Mouse (Mus musculus): ENCODE data around the gene Slc35c2. TPM values are rescaled to one million over a fixed set of nuclear protein-coding genes. Genes with fewer than 3 reads are reported as not detected.
A peak's percentile ranks its signal among the peaks of the same experiment; 100 is the strongest.

Slc35c2 gene
- polyA plus RNA-seq, 1 experiment = 46.5 TPM

DNA sequence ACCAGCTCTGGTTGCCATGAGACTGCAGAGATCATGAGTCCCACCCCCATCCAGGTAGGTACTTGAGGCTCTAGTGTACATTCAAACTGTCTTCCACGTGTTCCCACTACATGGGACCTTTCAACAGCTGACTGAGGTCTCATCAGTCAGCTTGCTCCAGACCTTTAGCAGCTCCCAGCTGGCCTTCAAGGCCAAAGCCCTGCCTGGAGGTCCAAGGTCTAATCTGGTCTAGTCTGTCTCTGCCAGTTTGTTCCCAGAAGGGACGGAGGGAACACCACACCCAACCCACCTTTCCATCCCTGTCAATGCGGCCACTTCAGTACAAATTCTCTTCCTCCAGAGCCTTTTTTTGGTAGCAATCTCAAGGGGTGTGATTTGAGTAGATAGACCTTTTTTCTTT lies 4.0 kb downstream of the Slc35c2 start:
- H3K79me2 ChIP-seq (ENCODE audit: control insufficient read depth, insufficient read depth) = no peaks in the 10 kb centered on the region
- H3K27me3 ChIP-seq (ENCODE audit: control insufficient read depth, insufficient read depth, insufficient read length) = no peaks in the 10 kb centered on the region
- H3K79me3 ChIP-seq (ENCODE audit: low read depth) = no peaks in the 10 kb centered on the region
- H3K4me3 ChIP-seq (ENCODE audit: insufficient read depth, poor library complexity, severe bottlenecking) = no peak overlapping the region
- peaks cover 6% of the 10 kb centered on the region for H3K36me3 ChIP-seq (ENCODE audit: control insufficient read depth, insufficient read depth)
- TF ChIP-seq MAX (IDR thresholded peaks at IDR 0.05) = no peak
- TF ChIP-seq MYOD1 (IDR thresholded peaks at IDR 0.05; ENCODE audit: control insufficient read depth, insufficient read length, low read depth) = no peak
- no peak for TF ChIP-seq MYOG (IDR thresholded peaks at IDR 0.05; ENCODE audit: control insufficient read depth, extremely low read depth, insufficient read length)
- no peak for TF ChIP-seq CEBPB (IDR thresholded peaks at IDR 0.05; ENCODE audit: low read depth)
- no peak for TF ChIP-seq CTCF (IDR thresholded peaks at IDR 0.05; ENCODE audit: control insufficient read depth, insufficient read depth, insufficient read length)
- no peak for TF ChIP-seq USF1 (IDR thresholded peaks at IDR 0.05; ENCODE audit: low read depth)
- H3ac ChIP-seq (ENCODE audit: control insufficient read depth, insufficient read length, low read depth) = no peak overlapping the region

DNA sequence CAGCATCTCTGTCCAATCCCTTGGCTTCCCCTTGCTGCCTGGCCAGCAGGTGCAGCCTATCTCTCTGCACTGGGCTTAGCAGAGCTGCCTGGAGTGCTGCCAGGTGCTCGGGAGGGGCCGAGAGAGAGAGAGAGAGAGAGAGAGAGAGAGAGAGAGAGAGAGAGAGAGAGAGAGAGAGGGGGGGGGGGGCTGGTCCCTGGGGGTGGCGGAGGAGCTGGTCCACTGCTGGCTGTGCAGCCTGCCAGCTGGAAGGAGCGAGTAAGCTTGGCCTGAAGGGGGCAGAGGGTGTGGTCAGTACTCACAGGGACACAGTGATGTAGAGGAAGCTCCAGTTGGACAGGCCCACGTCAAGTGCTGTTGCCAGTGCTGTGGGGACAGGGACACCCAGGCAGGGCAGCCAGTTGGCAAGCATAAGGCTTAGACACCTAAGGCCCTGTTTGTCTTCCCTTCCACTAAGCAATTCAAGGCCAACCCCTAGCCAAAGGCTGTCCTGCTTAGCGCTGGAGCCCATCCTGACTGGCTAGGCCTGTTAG lies 5.8 kb downstream of the Slc35c2 start:
- Histone ChIP-seq H3K79me3 (ENCODE audit: low read depth) (no peaks in the 10 kb centered on the region), H3K79me2 (ENCODE audit: control insufficient read depth, insufficient read depth) (no peaks in the 10 kb centered on the region), H3K27me3 (ENCODE audit: control insufficient read depth, insufficient read depth, insufficient read length) (no peaks in the 10 kb centered on the region), H3K4me3 (ENCODE audit: insufficient read depth, poor library complexity, severe bottlenecking) (no peak overlapping the region), H3K36me3 (ENCODE audit: control insufficient read depth, insufficient read depth) (peaks cover 6% of the 10 kb centered on the region), H3ac (ENCODE audit: control insufficient read depth, insufficient read length, low read depth) (no peak overlapping the region)
- no peak for TF ChIP-seq MYOG (IDR thresholded peaks at IDR 0.05; ENCODE audit: control insufficient read depth, extremely low read depth, insufficient read length)
- TF ChIP-seq CEBPB (IDR thresholded peaks at IDR 0.05; ENCODE audit: low read depth) = no peak
- no peak for TF ChIP-seq FOSL1 (IDR thresholded peaks at IDR 0.05; ENCODE audit: insufficient read depth, low read length, poor library complexity, severe bottlenecking)
- TF ChIP-seq MAX (IDR thresholded peaks at IDR 0.05) = no peak
- TF ChIP-seq CTCF (IDR thresholded peaks at IDR 0.05; ENCODE audit: control insufficient read depth, insufficient read depth, insufficient read length) = no peak
- TF ChIP-seq USF1 (IDR thresholded peaks at IDR 0.05; ENCODE audit: low read depth) = no peak

- peaks cover 6% of the 10 kb centered on the region for H3K36me3 ChIP-seq (ENCODE audit: control insufficient read depth, insufficient read depth)
- H3K4me3 ChIP-seq (ENCODE audit: insufficient read depth, poor library complexity, severe bottlenecking) = no peak overlapping the region
- H3K79me3 ChIP-seq (ENCODE audit: low read depth) = no peaks in the 10 kb centered on the region
- H3ac ChIP-seq (ENCODE audit: control insufficient read depth, insufficient read length, low read depth) = no peak overlapping the region
- no peak for TF ChIP-seq MYOD1 (IDR thresholded peaks at IDR 0.05; ENCODE audit: control insufficient read depth, insufficient read length, low read depth)
- TF ChIP-seq USF1 (IDR thresholded peaks at IDR 0.05; ENCODE audit: low read depth) = no peak
- TF ChIP-seq MAX (IDR thresholded peaks at IDR 0.05) = no peak
- no peak for TF ChIP-seq CTCF (IDR thresholded peaks at IDR 0.05; ENCODE audit: control insufficient read depth, insufficient read depth, insufficient read length)
- no peak for TF ChIP-seq CEBPB (IDR thresholded peaks at IDR 0.05; ENCODE audit: low read depth)
- no peak for TF ChIP-seq MYOG (IDR thresholded peaks at IDR 0.05; ENCODE audit: control insufficient read depth, extremely low read depth, insufficient read length)
- no peak for TF ChIP-seq FOSL1 (IDR thresholded peaks at IDR 0.05; ENCODE audit: insufficient read depth, low read length, poor library complexity, severe bottlenecking)
- H3K27me3 ChIP-seq (ENCODE audit: control insufficient read depth, insufficient read depth, insufficient read length) = no peaks in the 10 kb centered on the region
- no peaks in the 10 kb centered on the region for H3K79me2 ChIP-seq (ENCODE audit: control insufficient read depth, insufficient read depth)
Observed at GRCm38 (mm10) chr2:165279351-165279750, 8.3 kb downstream of the Slc35c2 start.

DNA sequence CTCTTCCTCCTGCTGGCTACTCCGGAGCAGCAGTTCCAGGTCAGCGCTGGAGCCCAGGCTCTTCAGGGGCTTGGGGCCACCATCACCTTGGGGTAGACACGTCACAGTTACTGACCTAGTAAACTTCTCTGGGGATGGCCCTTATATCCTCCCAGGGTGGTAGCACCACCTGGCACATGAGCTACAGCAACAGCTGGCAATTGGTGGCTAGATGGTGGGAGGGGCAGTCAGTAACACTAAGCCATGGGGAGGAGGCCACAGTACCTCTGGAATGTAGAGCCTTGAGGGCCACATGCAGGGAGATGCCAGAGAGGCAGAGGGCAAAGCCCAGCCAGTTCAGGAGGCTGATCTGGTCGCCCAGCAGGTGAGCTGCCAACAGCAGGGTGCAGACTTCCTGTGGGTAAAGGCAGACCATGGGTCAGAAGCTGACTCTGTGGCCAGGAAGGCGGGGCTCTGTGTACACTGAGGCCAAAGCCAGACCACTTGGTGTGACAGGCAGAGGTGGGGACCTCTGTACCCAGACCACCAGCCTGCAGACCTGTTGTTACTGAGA lies 10.4 kb downstream of the Slc35c2 start:
- Histone ChIP-seq H3K36me3 (ENCODE audit: control insufficient read depth, insufficient read depth) (peaks cover 2% of the 10 kb centered on the region), H3K79me2 (ENCODE audit: control insufficient read depth, insufficient read depth) (no peaks in the 10 kb centered on the region), H3K27me3 (ENCODE audit: control insufficient read depth, insufficient read depth, insufficient read length) (no peaks in the 10 kb centered on the region), H3K79me3 (ENCODE audit: low read depth) (no peaks in the 10 kb centered on the region), H3K4me3 (ENCODE audit: insufficient read depth, poor library complexity, severe bottlenecking) (no peak overlapping the region), H3ac (ENCODE audit: control insufficient read depth, insufficient read length, low read depth) (no peak overlapping the region)
- TF ChIP-seq MYOD1 (IDR thresholded peaks at IDR 0.05; ENCODE audit: control insufficient read depth, insufficient read length, low read depth) (peak; percentile 62), CEBPB (IDR thresholded peaks at IDR 0.05; ENCODE audit: low read depth) (no peak)

DNA sequence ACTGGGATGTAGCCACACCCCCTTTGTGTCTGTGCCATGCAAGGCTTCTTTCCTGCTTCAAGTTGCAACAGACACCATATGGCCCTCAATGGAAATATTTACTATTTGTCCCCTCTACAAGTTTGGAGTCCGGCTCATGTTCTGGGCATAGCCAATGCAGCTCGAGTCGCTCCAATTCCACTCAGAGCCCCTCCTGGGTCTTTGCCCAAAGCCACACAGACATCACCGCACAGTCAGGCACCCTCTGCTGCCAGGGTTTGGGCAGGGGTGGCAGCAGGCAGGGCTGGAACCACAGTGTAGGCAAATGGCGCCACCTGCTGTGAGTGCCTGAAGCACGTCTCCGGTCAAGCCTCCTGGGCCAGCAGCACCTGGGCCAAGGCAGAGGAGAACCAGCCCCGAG lies 11.8 kb downstream of the Slc35c2 start:
- H3K79me2 ChIP-seq (ENCODE audit: control insufficient read depth, insufficient read depth) = no peaks in the 10 kb centered on the region
- no peaks in the 10 kb centered on the region for H3K36me3 ChIP-seq (ENCODE audit: control insufficient read depth, insufficient read depth)
- no peak overlapping the region for H3K4me3 ChIP-seq (ENCODE audit: insufficient read depth, poor library complexity, severe bottlenecking)
- no peaks in the 10 kb centered on the region for H3K79me3 ChIP-seq (ENCODE audit: low read depth)
- no peak overlapping the region for H3ac ChIP-seq (ENCODE audit: control insufficient read depth, insufficient read length, low read depth)
- TF ChIP-seq MAX (IDR thresholded peaks at IDR 0.05) = no peak
- TF ChIP-seq CTCF (IDR thresholded peaks at IDR 0.05; ENCODE audit: control insufficient read depth, insufficient read depth, insufficient read length) = peak; percentile 98
- H3K27me3 ChIP-seq (ENCODE audit: control insufficient read depth, insufficient read depth, insufficient read length) = peaks cover 8% of the 10 kb centered on the region

DNA sequence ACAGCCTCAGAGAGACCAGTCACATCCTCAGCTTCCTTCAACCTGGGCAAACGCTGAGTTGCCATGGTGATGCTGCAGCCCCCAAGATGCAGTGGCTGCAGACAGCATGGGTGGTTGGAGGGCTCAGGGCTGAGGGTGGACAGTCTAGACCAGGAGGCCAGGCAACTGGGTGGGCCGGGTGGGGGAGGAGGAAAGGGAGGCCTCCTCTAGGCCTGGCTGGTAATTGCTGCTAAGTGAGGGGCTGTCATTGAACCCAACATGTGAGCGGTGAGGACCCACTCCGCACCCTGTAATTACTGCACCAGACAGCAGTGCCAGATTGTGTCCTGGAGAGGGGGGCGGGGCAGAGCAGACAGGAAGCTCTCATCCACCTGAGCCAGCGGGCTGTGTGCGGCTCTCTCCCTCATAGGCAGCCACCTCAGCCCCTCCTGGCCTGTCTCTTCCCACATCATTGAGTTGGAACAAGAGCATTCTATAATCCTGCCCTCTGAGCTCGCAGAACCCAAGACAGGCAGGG lies 12.5 kb downstream of the Slc35c2 start:
- no peak overlapping the region for H3K4me3 ChIP-seq (ENCODE audit: insufficient read depth, poor library complexity, severe bottlenecking)
- H3K79me2 ChIP-seq (ENCODE audit: control insufficient read depth, insufficient read depth) = no peaks in the 10 kb centered on the region
- TF ChIP-seq CTCF (IDR thresholded peaks at IDR 0.05; ENCODE audit: control insufficient read depth, insufficient read depth, insufficient read length) = no peak
- no peak for TF ChIP-seq MAX (IDR thresholded peaks at IDR 0.05)
- no peak for TF ChIP-seq USF1 (IDR thresholded peaks at IDR 0.05; ENCODE audit: low read depth)
- no peak for TF ChIP-seq CEBPB (IDR thresholded peaks at IDR 0.05; ENCODE audit: low read depth)
- TF ChIP-seq MYOG (IDR thresholded peaks at IDR 0.05; ENCODE audit: control insufficient read depth, extremely low read depth, insufficient read length) = no peak
- TF ChIP-seq FOSL1 (IDR thresholded peaks at IDR 0.05; ENCODE audit: insufficient read depth, low read length, poor library complexity, severe bottlenecking) = no peak
- no peak for TF ChIP-seq MYOD1 (IDR thresholded peaks at IDR 0.05; ENCODE audit: control insufficient read depth, insufficient read length, low read depth)

More for the DNA sequence above, 12.5 kb downstream of the Slc35c2 start:
- Histone ChIP-seq H3K79me3 (ENCODE audit: low read depth) (no peaks in the 10 kb centered on the region), H3K36me3 (ENCODE audit: control insufficient read depth, insufficient read depth) (no peaks in the 10 kb centered on the region), H3ac (ENCODE audit: control insufficient read depth, insufficient read length, low read depth) (no peak overlapping the region), H3K27me3 (ENCODE audit: control insufficient read depth, insufficient read depth, insufficient read length) (peaks cover 9% of the 10 kb centered on the region)
